Mouse (Mus musculus) testis, adult 2 months (tissue): ENCODE data around the gene Cdh22.

Experiments
- CTCF ChIP-seq: fragments of 200-500 bp; IDR thresholded peaks from 2 replicates; pipeline ENCODE4 v1.5.1; 2012; ENCODE audit warnings: low read depth, mild to moderate bottlenecking, inconsistent platforms, low read length, moderate library complexity; ENCODE audit not compliant: control insufficient read depth, insufficient read depth, insufficient replicate concordance
- POLR2A ChIP-seq: fragments of 200-500 bp; IDR thresholded peaks from 2 replicates; pipeline ENCODE4 v1.6.1; 2012; ENCODE audit warnings: low read depth, mild to moderate bottlenecking, inconsistent platforms, low read length, moderate library complexity; ENCODE audit not compliant: control insufficient read depth

GRCm38 (mm10) chr2:165238416-165239145 is 3.9 kb upstream of the Cdh22 start:
- no peak for TF ChIP-seq POLR2A
- no peak for TF ChIP-seq CTCF
